Mouse (Mus musculus): ENCODE data around the gene Arl6ip5. TPM values are rescaled to one million over a fixed set of nuclear protein-coding genes. Genes with fewer than 3 reads are reported as not detected.

The Arl6ip5 gene
- polyA plus RNA-seq, 1 experiment, result 102 TPM

GRCm38 (mm10) chr6:97273777-97274176 lies 63.3 kb downstream of the Arl6ip5 start:
- H3K36me3 ChIP-seq (ENCODE audit: control insufficient read depth, insufficient read depth, low read length), result no peaks in the 10 kb centered on the region
- H3K27me3 ChIP-seq (ENCODE audit: control insufficient read depth, insufficient read depth, low read length), result no peaks in the 10 kb centered on the region
- no peak overlapping the region for H3K27ac ChIP-seq (ENCODE audit: control insufficient read depth, insufficient read depth, low read length)
- 73% methylated on average over 3 of the region's 3 CpGs for WGBS
- H3K4me1 ChIP-seq (replicated peaks; ENCODE audit: control insufficient read depth, insufficient read depth, low read length), result peaks cover 15% of the 10 kb centered on the region
- no peak overlapping the region for H3K4me3 ChIP-seq (ENCODE audit: control insufficient read depth, insufficient read depth, low read length)
- DNase-seq, result no peak
- no peak for TF ChIP-seq CTCF (IDR thresholded peaks at IDR 0.05; ENCODE audit: borderline replicate concordance, control insufficient read depth, extremely low read depth, insufficient read depth, low read length, poor library complexity)
- no peak for TF ChIP-seq POLR2A (IDR thresholded peaks at IDR 0.05; ENCODE audit: control insufficient read depth, extremely low read depth, insufficient read depth, low read length, poor library complexity)

- Histone ChIP-seq H3K4me1 (replicated peaks; ENCODE audit: control insufficient read depth, insufficient read depth, low read length) (peaks cover 15% of the 10 kb centered on the region), H3K4me3 (ENCODE audit: control insufficient read depth, insufficient read depth, low read length) (no peak overlapping the region), H3K27ac (ENCODE audit: control insufficient read depth, insufficient read depth, low read length) (peak overlapping the region; percentile 32; the same call in 1 of the 2 replicates), H3K36me3 (ENCODE audit: control insufficient read depth, insufficient read depth, low read length) (no peaks in the 10 kb centered on the region), H3K27me3 (ENCODE audit: control insufficient read depth, insufficient read depth, low read length) (no peaks in the 10 kb centered on the region)
- no peak for TF ChIP-seq POLR2A (IDR thresholded peaks at IDR 0.05; ENCODE audit: control insufficient read depth, extremely low read depth, insufficient read depth, low read length, poor library complexity)
- no peak for TF ChIP-seq CTCF (IDR thresholded peaks at IDR 0.05; ENCODE audit: borderline replicate concordance, control insufficient read depth, extremely low read depth, insufficient read depth, low read length, poor library complexity)
- 79% methylated on average over 4 of the region's 4 CpGs for WGBS
- peak; percentile 20 for DNase-seq
Observed at GRCm38 (mm10) chr6:97275760-97276159, 65.3 kb downstream of the Arl6ip5 start.

- 87% methylated on average over 4 of the region's 4 CpGs for WGBS
- no peak for DNase-seq
- TF ChIP-seq CTCF (IDR thresholded peaks at IDR 0.05; ENCODE audit: borderline replicate concordance, control insufficient read depth, extremely low read depth, insufficient read depth, low read length, poor library complexity), result no peak
- TF ChIP-seq POLR2A (IDR thresholded peaks at IDR 0.05; ENCODE audit: control insufficient read depth, extremely low read depth, insufficient read depth, low read length, poor library complexity), result no peak
- Histone ChIP-seq H3K4me1 (replicated peaks; ENCODE audit: control insufficient read depth, insufficient read depth, low read length) (peaks cover 15% of the 10 kb centered on the region), H3K4me3 (ENCODE audit: control insufficient read depth, insufficient read depth, low read length) (no peak overlapping the region), H3K36me3 (ENCODE audit: control insufficient read depth, insufficient read depth, low read length) (no peaks in the 10 kb centered on the region), H3K27ac (ENCODE audit: control insufficient read depth, insufficient read depth, low read length) (no peak overlapping the region), H3K27me3 (ENCODE audit: control insufficient read depth, insufficient read depth, low read length) (no peaks in the 10 kb centered on the region)
Observed at GRCm38 (mm10) chr6:97276366-97276765, 65.9 kb downstream of the Arl6ip5 start.

GRCm38 (mm10) chr6:97276890-97277497 lies 66.5 kb downstream of the Arl6ip5 start:
- H3K4me3 ChIP-seq (ENCODE audit: control insufficient read depth, insufficient read depth, low read length), result peak overlapping the region; percentile 6; the same call in 1 of the 2 replicates
- DNase-seq, result peak; percentile 14
- H3K27me3 ChIP-seq (ENCODE audit: control insufficient read depth, insufficient read depth, low read length), result no peaks in the 10 kb centered on the region
- TF ChIP-seq POLR2A (IDR thresholded peaks at IDR 0.05; ENCODE audit: control insufficient read depth, extremely low read depth, insufficient read depth, low read length, poor library complexity), result no peak
- no peak for TF ChIP-seq CTCF (IDR thresholded peaks at IDR 0.05; ENCODE audit: borderline replicate concordance, control insufficient read depth, extremely low read depth, insufficient read depth, low read length, poor library complexity)
- H3K4me1 ChIP-seq (replicated peaks; ENCODE audit: control insufficient read depth, insufficient read depth, low read length), result peaks cover 15% of the 10 kb centered on the region
- H3K36me3 ChIP-seq (ENCODE audit: control insufficient read depth, insufficient read depth, low read length), result no peaks in the 10 kb centered on the region
- H3K27ac ChIP-seq (ENCODE audit: control insufficient read depth, insufficient read depth, low read length), result peak overlapping the region; percentile 79
- WGBS, result 48% methylated on average over 5 of the region's 5 CpGs

GRCm38 (mm10) chr6:97278014-97278787 lies 67.7 kb downstream of the Arl6ip5 start:
- 9% methylated on average over 19 of the region's 19 CpGs for WGBS
- Histone ChIP-seq H3K36me3 (ENCODE audit: control insufficient read depth, insufficient read depth, low read length) (no peaks in the 10 kb centered on the region), H3K4me3 (ENCODE audit: control insufficient read depth, insufficient read depth, low read length) (peak overlapping the region; percentile 50), H3K27me3 (ENCODE audit: control insufficient read depth, insufficient read depth, low read length) (no peaks in the 10 kb centered on the region), H3K4me1 (replicated peaks; ENCODE audit: control insufficient read depth, insufficient read depth, low read length) (peaks cover 15% of the 10 kb centered on the region), H3K27ac (ENCODE audit: control insufficient read depth, insufficient read depth, low read length) (no peak overlapping the region)
- TF ChIP-seq POLR2A (IDR thresholded peaks at IDR 0.05; ENCODE audit: control insufficient read depth, extremely low read depth, insufficient read depth, low read length, poor library complexity) (no peak), CTCF (IDR thresholded peaks at IDR 0.05; ENCODE audit: borderline replicate concordance, control insufficient read depth, extremely low read depth, insufficient read depth, low read length, poor library complexity) (no peak)
- DNase-seq, result peak; percentile 76

GRCm38 (mm10) chr6:97278878-97279277 lies 68.4 kb downstream of the Arl6ip5 start:
- Histone ChIP-seq H3K4me1 (replicated peaks; ENCODE audit: control insufficient read depth, insufficient read depth, low read length) (peaks cover 15% of the 10 kb centered on the region), H3K4me3 (ENCODE audit: control insufficient read depth, insufficient read depth, low read length) (no peak overlapping the region), H3K27me3 (ENCODE audit: control insufficient read depth, insufficient read depth, low read length) (no peaks in the 10 kb centered on the region), H3K27ac (ENCODE audit: control insufficient read depth, insufficient read depth, low read length) (no peak overlapping the region), H3K36me3 (ENCODE audit: control insufficient read depth, insufficient read depth, low read length) (no peaks in the 10 kb centered on the region)
- 93% methylated on average over 6 of the region's 6 CpGs for WGBS
- no peak for DNase-seq
- TF ChIP-seq POLR2A (IDR thresholded peaks at IDR 0.05; ENCODE audit: control insufficient read depth, extremely low read depth, insufficient read depth, low read length, poor library complexity), result no peak
- no peak for TF ChIP-seq CTCF (IDR thresholded peaks at IDR 0.05; ENCODE audit: borderline replicate concordance, control insufficient read depth, extremely low read depth, insufficient read depth, low read length, poor library complexity)

Other genes with a start within 250 kb of the Arl6ip5 start
- gene Fam19a4, start 150.3 kb upstream of the Arl6ip5 start, polyA plus RNA-seq (2012; rRNA removed), result 0.42 and 0.54 TPM in 2 replicates
- 6.5 and 8.6 TPM in 2 replicates for gene Eogt, start 61.5 kb upstream of the Arl6ip5 start, polyA plus RNA-seq (2012; rRNA removed)
- 3.9 and 4.7 TPM in 2 replicates for gene Tmf1, start 31.6 kb upstream of the Arl6ip5 start, polyA plus RNA-seq (2012; rRNA removed)
- 14.3 and 18.3 TPM in 2 replicates for gene Uba3, start 5.0 kb upstream of the Arl6ip5 start, polyA plus RNA-seq (2012; rRNA removed)
- gene Lmod3, start 42.1 kb downstream of the Arl6ip5 start, polyA plus RNA-seq (2012; rRNA removed), result 0.14 and 0.73 TPM in 2 replicates

Measured in thymus, adult 2 months (tissue).